Mouse (Mus musculus) left cerebral cortex, adult 9 months (tissue): Measurements from ENCODE around the gene Mamdc4.

Experiments used
- DNase-seq, 2 experiments: peaks; one replicate each; pipeline ENCODE4 v3.0.0; 2022; ENCODE audit warnings: low spot score in 2 of 2

Gene Mamdc4

DNA sequence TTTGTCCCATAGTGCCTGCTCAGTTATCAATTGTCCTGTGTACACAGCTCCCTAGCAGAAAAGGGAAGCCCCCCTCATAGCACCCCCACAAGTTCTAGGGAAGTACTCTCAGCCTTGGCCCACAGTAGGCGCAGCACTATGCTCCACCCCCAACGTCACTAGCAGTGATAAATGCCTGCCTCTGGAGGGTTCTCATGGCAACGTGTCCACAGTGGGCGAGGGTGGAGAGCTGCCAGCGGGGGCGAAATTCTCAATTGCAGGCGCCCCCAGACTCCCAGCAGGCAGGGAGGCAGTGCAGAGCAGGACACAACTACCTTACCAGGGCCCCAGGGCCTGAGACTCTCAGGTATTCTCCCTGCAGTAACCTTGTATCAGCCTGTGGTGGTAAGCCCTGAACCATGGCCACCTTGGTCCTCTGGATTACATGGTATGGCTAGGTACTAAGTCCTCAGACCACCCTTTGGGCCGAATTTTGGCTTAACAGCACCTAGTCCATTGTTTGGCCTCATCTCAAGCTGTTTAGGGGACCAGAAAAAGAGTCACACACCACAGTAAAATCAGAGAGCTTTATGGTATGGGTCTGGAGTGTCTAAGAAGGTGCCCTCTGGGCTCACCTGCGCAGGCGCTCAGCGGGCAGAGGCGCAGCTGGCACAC is 7.9 kb upstream of the Mamdc4 start:
- DNase-seq = peak in 1 of 2 experiments; percentile 90

DNA sequence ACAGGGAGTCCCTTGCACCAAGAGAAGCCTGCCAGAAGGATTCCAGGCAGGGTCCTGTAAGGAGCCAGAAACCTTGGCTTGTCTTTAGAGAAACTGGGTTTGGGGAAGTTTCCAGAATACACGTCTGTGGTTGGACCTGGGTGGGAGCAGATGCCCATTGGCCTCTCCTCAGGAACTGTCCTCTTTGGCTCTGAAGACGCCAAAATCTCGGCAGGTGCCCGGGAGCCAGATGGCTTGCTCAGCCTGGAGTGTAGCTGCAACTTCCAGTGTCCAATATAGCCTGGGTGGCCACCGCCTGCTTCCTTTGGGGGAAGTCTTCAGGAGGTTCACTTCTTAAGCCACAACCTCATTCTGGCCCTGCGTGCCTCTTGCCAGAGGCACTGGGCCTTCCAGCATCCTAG is 7.3 kb upstream of the Mamdc4 start:
- peak in 1 of 2 experiments; percentile 54 for DNase-seq

DNA sequence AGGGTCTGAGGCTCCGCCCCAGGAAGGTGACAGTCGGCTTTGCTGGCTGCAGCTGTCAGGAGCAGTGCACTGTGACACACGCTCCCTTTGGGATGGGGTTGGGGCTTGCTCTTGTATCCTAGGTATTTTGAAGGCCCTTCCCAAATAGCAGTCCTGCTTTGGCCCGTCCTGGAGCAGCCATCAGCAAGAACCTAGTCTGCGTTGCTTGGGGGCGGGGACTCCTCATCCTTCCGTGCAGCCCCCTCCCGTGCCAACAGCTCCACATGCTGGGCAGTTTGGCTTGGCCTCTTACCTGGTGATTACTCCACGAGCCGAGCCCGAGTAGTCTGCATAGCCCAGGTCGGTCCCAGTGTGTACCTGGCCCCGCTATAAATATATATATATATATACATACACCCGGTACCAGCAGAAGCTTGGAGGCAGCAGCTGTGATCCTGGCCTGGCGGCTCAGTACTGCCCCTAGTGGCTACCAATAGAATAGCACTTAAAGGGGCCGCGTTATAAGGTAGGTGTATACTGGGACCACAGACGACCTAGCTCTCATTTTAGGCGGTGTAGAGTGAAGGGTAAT is 6.7 kb upstream of the Mamdc4 start, which contains the start of gene Ajm1:
Gene Ajm1, minus strand, starts transcription at position 464 of the 571 bp plus-strand sequence.
- peak in 1 of 2 experiments; percentile 78 for DNase-seq

DNA sequence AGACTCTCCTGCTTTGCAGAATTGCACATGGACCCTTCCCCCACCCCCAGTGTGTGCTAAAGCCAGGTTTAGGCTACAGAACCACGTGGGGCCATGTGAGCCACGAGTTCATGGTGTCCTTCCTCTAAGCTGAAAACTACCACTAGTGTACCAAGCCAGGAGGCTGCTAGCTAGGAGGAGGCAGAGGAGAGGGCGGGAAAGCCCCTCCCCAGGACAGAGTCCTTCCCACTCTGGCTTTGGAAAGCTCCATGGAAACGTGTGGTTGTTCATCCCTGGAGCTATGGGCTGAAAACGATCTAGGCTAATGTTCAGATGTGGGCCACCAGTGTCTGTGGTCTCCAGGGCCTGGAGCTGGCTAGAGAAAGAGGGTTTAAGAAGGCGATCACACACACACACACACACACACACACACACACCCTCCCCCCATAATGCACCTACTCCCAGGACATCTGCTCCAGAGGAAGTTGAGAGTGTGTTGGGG is 6.0 kb upstream of the Mamdc4 start:
- DNase-seq = peak in 1 of 2 experiments; percentile 50

DNA sequence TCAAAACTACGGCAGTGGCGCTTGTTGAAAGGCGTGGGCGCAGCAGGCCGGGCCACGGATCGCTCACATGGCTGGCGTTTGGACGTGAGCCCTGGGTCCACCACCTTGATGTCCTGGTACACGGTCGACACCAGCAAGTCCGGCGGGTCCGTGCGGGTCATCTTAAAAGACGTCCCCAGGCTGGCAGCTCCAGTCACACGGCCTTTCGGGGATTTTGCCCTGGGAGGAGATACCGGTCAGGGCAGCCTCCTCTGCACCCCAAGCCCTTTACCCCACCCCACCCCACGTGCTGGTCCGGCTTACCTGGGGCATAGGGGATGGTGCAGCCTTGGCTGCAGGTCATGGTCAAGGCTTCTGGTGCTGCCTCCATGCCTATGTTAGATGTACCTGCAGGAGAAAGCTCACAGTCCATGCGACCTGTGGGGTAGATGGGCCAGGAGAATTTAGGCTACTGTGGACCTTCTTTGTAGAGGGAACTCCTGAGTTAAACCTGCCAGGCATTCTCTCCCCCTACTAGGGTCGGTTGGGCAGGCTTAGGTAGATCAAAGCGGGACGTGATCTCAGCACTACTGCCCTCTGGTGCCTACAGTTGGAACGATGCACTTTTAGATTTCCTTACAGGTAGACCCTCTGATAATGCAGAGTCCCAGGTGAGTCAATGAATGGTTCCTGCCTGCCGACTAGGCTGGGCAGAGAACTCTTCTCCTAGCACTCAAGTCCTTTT is 5.3 kb upstream of the Mamdc4 start:
- DNase-seq = peak in 1 of 2 experiments; percentile 75

DNA sequence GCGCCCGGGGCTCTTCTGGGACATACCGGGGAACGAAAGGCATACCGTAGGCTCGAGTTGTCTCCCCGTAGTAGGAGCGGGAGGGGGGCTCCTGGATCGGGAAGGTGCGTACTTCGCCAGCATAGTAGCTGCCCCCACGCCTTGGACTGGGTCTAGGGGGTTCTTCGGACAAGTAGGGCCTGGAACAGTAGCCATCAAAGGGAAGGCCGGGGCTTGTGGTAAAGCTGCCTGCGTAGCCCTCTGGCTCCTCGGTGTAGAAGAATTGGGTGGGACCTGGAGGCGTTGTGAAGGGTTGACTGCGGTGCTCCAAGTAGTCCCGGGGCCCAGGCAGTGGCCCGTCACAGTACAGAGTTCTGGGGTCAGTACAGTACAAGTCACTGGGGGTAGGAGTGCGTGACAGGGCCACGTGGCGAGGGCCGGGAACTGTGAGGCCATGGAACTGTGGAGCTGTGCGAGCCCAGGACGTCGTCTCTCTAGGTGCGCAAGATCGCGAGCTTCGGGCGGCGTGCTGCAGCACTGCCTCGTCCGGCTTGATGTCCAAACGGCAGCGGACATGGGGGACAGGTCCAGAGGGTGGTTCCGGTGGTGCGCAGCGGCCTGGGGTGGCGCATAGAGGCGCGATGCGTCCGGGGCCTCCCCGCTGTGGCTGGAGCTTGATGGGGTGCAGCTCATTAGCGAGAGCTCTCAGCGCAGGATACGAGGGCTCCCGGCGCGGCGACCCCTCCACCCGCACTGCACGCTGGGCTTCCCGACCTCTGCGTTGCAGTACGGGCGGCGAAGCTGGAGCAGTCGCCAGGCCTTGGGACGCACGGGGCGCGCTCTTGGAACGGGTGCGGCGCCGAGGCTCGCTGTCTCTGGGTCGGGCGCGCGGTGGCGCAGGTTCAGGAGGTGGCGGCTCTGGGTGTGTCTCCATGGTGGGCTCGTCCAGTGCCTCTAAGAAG is 4.4 kb upstream of the Mamdc4 start:
- no peak for DNase-seq

DNA sequence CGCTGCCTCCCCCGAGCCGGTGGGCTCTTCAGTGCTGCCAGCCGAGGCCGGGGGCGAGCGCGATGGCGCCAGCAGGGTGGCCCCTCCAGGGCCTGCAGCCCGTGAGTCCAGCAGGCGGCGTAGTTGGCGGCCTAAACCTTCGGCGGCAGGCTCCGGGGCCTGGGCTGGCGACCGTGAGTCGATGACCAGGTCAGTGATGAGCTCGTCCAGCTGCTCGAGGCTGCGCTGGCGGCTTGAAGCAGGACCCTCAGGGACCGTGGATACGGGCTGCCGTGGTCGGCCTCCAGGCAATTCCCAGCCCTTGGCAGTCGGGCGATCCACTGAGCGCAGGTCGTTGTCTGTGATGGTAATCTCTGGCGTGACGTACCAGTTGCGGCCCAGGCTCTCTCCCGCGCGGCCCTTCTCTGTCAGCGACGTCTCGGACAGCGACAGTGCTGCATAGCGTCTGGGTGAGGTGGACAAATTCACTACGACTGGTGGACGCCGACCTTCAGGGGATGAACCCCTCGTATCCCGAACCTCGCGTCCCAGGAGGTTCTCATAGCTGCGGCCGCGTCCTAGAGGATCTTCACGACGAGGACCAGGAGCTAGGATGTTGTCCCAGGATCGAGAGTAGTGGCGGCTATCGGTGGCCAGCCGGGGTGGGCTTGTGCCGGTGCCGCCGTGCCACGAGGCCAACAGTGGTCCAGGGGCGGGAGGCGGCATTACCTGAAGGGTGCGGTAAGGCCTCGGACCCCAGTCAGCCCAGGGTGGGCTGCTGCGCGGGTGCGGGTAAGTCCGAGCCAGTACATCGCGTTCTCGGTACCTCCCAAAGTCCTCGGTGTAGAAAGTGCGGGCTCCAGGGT is 3.5 kb upstream of the Mamdc4 start:
- DNase-seq = no peak

DNA sequence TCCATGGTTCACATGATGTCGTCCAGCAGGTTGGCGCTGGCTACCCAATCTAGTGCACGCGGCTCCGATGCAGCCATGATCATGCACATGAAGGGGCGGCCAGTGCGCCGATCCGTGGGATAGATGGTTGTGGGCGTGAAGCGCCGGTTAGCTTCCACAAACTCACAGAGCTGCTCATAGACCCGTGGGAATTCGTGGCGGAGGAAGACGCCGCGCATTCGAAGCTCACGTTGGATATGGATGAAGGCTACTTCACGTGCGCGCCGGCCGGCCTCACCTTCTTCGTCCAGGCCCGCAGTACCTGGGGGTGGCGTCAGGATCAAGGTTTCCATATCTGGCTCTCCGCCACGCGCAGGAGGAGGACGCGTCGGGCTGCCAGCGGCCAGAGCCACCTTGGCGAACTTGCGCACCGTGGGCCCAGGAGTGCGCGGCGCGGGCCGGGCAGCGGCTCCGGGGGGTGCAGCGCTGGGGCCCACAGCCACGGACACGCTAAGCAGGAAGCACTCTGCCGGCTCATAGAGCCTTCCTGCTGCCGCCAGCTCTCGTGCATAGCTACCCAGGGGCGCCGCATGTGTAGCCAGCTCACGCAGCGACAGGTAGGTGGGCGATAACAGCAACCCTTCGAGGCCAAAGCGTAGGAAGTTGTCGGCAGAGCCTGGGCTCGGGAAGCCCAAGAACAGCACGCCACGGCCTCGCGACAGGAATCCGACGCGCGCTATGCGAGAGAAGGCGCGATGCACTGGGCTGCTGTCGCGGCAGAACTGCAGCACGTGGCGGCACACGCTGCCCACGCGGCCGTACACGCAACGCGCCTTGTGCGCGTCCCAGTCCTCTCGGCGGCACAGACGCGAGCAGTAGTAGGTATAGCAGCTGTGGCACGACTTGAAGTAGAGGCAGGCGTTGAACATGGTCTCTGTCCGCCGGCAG is 2.6 kb upstream of the Mamdc4 start:
- DNase-seq = no peak

DNA sequence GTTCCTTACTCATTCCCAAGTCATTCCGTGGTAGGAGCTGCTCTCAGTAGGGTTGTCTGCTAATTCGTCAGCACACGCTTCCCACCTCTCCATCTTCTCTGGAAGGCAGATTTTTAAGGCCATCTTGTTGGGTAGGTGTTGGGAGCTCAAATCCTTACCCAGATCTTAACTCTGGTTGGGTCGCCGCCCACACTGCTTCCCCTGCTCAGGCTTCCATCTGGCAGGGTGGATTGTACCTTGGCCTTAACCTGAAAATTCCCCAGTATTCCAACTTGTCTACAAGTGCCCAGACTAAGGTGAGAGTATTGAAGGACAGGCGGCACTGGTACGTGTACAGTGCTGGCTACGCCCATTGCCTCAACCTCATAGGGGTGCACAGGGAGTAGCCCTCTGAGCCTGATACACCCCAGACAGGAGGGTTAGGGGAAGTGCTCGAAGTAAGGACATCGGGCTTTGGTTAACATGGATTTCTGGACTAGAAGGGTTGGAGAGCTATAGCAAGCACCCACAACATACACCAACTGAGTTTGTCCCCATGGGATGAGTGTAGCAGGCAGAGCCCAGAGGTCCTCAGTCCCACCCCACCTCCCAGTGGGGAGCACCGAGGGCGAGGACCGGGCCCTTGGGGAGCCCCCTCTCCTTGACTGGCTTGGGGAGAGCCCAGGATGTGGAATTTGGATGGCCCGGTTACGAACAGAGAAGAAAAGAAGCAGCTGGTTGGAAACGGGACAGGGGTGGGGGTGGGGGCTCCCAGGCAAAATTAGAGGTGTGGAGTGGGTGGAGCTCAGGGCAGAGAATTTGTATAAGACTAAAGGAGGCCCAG is 1.6 kb upstream of the Mamdc4 start:
- DNase-seq = peak in 1 of 2 experiments; percentile 64

DNA sequence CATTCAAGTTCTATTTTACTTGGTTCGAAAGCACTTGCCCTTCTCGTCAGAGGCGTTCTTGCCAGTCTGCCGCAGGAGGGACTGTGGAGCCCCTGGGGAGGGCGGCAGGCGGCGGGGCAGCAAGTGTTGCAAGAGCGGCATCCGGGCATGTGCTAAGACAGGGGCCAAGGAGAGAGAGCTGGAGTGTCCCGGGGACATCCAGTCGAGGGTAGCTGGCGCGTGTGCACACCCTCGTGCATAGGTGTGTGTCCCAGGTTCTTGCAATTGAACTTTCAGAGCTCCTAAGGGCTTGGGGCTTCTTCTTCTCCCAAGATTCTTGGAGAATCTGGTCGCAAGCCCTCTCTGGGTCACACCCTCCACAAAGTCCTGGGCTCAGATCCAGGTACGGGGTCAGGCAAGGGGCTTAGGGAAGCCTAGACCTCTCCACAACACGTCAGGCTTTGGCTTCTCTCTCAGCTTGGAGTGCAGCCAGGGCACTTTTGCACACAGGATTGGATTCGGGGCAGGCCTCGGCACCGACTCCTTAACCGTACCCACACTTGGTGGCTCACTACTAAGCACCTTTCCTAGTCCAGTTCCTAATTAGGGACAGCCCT is 885 bp upstream of the Mamdc4 start:
- peak in 1 of 2 experiments; percentile 59 for DNase-seq

DNA sequence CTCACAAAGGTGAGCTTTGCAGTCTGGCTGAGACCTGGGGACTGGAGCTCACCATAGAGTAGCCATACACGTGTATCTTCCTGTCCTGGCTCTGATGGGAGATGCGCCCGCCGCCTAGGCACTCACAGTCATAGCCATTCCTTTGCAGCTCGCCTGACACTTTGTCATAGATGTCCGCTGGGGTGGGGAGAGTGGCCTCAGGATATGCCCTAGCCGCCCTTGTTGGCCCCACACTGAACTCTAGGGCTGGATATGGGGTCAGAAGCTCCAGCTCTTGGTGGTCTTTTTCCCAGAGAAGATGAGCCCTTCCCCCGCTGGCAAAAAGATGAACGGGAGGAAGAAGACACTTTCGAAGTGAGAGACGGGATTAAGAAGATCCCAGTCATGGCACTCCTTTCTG is 509 bp downstream of the Mamdc4 start:
- DNase-seq = no peak

DNA sequence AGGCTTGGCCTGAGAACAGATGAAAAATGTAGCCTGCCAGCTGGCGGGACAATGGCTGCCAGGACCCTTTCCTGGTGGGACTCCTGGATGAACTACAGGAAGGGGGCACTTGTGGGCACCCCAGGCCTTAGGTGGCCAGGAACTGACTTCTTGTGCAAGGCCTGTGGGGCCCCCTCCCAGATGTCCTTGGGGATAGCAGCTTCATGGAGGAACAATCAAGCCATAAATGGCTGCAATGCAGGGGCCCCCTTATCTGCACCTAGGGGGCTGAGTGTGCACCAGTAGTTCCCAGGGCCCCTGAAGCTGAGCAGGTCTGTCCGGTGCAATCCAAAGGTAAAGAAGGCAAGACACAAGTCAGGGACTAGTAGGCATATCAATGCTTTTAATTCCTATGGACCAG is 1.6 kb downstream of the Mamdc4 start:
- DNase-seq = no peak

DNA sequence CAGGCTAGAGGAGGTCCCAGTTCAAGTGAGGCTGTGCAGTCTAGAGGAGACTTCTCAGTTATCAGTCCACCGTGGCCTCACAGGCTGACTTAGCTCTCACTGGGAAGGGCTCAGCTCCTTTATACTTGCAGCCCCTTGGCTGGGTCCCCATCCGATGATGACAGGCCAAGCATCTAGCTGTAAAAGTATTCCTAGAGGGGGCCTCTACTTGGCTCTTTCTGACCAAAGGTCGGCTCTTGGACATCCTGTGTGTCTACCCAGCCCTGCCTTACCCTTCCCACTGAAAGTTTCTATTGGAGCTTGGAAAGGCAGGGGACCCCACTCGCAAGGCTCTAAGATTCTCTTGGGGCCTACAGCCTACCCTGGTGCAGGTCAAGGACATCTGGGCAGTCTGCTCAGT is 3.4 kb downstream of the Mamdc4 start:
- DNase-seq = no peak

DNA sequence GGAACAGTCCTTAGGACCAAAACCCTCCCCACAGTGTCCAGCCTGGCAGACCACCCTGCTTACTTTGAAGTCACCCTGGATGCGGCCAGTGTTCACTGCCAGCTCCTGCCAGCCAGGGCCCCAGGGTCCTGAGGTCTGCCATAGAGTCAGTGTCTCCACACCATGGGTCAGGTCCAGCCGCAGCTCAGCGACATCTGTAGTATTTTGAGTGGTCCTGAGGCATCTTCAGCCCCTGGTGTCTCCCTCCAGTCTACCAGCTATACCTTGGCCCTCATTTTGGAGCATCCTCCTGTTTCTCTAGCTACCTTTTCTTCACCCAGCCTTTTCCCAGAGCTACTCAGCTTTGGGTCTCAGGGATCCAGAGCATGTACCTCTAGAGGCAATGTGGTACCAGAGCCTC is 5.3 kb downstream of the Mamdc4 start:
- DNase-seq = no peak

DNA sequence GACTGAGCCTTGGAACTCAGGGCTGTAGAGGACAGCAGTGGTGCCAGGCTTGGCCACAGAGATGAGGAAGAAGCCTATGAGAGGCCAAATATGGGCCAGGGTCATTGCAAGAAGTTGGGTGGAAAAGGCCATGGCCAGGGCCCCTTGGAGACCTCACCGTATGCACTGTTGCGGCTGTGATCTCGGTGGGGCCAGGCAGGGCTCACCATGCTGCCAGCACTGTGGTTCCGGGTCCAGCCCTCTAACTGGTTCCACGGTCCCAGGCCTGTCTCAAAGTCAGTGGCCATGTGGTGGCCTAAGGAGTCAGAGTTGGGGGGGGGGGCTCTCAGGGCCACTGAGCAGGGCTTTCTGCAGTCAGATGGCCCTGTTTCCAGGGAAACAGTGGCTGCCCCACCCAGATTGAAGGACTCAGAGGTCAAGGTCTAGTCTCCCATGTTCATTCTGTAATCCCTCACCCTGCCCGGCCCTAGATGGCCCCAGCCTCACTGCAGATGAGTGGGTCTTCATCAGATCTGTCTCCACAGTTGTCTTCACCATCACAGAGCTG is 6.1 kb downstream of the Mamdc4 start:
- DNase-seq = no peak

DNA sequence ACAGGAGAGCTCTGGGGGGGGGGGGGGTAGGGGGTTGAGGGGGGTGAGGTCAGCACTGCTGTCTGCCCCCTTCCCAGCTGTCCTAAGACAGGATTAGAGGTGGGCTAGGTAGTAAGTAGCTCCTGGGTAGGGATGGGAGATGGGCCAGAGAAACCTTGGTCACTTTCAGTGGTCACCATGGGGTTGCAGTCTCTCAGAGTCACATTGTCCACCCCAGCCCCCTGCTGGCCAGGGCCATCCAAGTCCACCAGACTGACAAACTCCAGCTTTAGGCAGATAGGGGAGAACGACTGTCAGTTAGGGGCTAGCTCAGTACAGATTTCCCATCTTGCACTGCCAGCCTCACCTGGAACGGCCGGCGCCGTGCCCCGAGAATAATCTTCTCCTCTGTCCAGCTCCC is 8.1 kb downstream of the Mamdc4 start:
- DNase-seq = no peak

DNA sequence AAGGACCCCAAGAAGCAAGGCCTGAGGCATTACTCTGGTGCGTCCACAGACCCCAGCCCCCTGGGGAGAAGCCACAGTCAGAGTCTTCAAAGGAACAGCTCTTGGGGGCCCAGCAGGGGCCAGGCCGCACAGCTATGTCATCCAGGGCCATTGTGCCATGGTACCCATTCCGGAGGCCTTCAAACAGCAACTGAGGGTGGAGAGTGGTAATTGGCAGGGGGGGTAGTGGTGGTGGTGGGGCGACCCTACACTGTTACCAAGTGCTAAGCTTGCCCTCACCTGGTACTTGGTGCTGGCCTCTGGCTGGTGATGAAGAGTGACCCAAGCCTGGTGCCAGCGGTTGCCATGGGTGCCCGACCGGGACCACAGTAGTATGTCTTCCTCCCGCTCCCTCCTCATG is 8.9 kb downstream of the Mamdc4 start:
- DNase-seq = no peak

DNA sequence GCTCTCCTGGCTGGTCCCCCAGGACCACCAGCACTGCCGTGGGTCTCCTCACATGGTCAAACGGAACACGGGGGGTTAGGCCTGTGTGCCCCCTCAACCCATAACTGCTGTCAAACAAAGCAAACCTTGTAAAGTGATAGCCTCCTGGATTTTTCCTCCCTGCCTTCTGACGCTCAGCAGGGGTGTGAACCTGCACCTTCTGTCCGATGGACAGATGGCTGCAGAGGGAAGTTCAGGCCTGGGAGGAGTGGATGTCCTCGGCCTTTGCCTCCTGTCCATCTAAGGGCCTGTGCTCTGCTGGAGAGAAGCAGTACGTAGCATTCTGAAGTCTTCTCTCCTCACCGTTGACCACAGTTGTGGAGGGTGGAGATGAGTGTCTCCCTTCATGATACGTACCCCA is 12.7 kb downstream of the Mamdc4 start:
- DNase-seq = no peak
